In the genomic region with DNA sequence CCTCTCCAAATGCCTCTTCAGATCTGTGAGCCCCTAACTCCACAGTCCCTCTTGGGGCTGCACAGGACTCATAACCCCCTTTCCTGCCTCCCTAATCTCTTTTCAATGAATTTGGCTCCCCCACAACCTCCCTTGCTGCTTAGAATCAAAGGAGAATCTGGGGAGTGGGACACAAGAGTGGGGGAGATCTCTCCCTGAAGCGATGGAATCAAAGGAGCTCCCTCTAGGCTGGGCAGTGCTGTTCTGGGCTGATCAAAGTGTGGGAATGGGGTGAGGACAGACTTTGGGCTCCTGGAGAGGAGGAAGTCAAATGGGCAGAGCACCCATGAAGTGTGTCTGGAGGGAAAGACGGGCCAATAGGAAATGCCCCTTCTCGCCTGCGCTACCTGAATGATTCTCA, we compare ENCODE assay signal across 9 mouse cellular contexts. TPM values are rescaled to one million over a fixed set of nuclear protein-coding genes. Genes with fewer than 3 reads are reported as not detected.
DNase-seq lines count a peak whose midpoint lies in the region; ATAC-seq and TF ChIP-seq lines count a peak whose summit lies in the region.
"Had no signal": no experiment of that assay in that cellular context is flagged by ENCODE, and none has a peak within 500 bp of the region (broad histone marks: within the 10 kb centered on the region; RNA-seq: fewer than 3 reads in every experiment).

No protein-coding gene starts in this region.

- H3K4me2 ChIP-seq in forebrain, embryonic 14.5 days (ENCODE audit: low read length): peak overlapping the region; percentile 93
- peak overlapping the region; percentile 67 for H3K4me2 ChIP-seq in liver, embryonic 11.5 days
- peak overlapping the region; percentile 97 for H3K4me2 ChIP-seq in stomach, embryonic 14.5 days (replicated peaks; ENCODE audit: low read depth, low read length)

- ATAC-seq in forebrain, embryonic 14.5 days: no peak
- ATAC-seq in liver, embryonic 11.5 days (replicated peaks; ENCODE audit: low FRiP score): no peak
- ATAC-seq in stomach, embryonic 14.5 days (ENCODE audit: insufficient number of reproducible peaks, insufficient read depth, low FRiP score, low read depth): no peak

- no peaks in the 10 kb centered on the region for H3K27me3 ChIP-seq in liver, adult 2 months (ENCODE audit: control insufficient read depth, insufficient read depth, low read length)
- H3K27me3 ChIP-seq in forebrain, embryonic 14.5 days (replicated peaks; ENCODE audit: control insufficient read depth, insufficient read depth, low read length): 0 out of 2 replicates have a peak, but pooled peaks cover 2% of the 10 kb centered on the region
- peaks cover 49% of the 10 kb centered on the region for H3K27me3 ChIP-seq in liver, embryonic 11.5 days (replicated peaks; ENCODE audit: control insufficient read depth, insufficient read depth, low read length)
- no peaks in the 10 kb centered on the region for H3K27me3 ChIP-seq in stomach, embryonic 14.5 days (ENCODE audit: control insufficient read depth, insufficient read depth, low read length)

- peak overlapping the region; percentile 88 for H3K9ac ChIP-seq in liver, adult 2 months (ENCODE audit: low read depth, low read length)
- H3K9ac ChIP-seq in forebrain, embryonic 14.5 days (ENCODE audit: low read length): peak overlapping the region; percentile 79; the same call in 1 of the 2 replicates
- peak overlapping the region; percentile 77 for H3K9ac ChIP-seq in liver, embryonic 11.5 days (ENCODE audit: low read depth, low read length)
- peak overlapping the region; percentile 87 for H3K9ac ChIP-seq in stomach, embryonic 14.5 days (replicated peaks; ENCODE audit: low read depth, low read length)

- peak overlapping the region; percentile 76 for H3K4me3 ChIP-seq in liver, adult 2 months (ENCODE audit: insufficient read depth, low read depth, low read length)
- H3K4me3 ChIP-seq in forebrain, embryonic 14.5 days (ENCODE audit: low read depth, low read length): peak overlapping the region; percentile 68
- H3K4me3 ChIP-seq in liver, embryonic 11.5 days (ENCODE audit: low read depth, low read length): peak overlapping the region; percentile 66
- H3K4me3 ChIP-seq in stomach, embryonic 14.5 days (ENCODE audit: low read depth, low read length): peak overlapping the region; percentile 89

- DNase-seq in liver, adult 2 months (ENCODE audit: extremely low read depth, low read depth, low spot score): no peak
- no peak for DNase-seq in liver
- no peak for DNase-seq in forebrain, embryonic 14.5 days (ENCODE audit: low spot score)
- no peak for DNase-seq in liver, embryonic 11.5 days (ENCODE audit: low spot score)
- no peak for DNase-seq in adrenal gland, postnatal 4 days (ENCODE audit: low spot score in 2 of 2)
- no peak for DNase-seq in left cerebral cortex, adult 8-10 months (ENCODE audit: low spot score in 2 of 2)
- DNase-seq in adrenal gland, adult 8-10 months: no peak
- DNase-seq: gastrocnemius, postnatal 36 days had no signal

- TF ChIP-seq POLR2A in liver, adult 2 months (IDR thresholded peaks at IDR 0.05; ENCODE audit: extremely low read depth, insufficient read depth, low read length): no peak

- no peak for TF ChIP-seq CTCF in liver, adult 2 months (IDR thresholded peaks at IDR 0.05; ENCODE audit: low read depth, low read length)

- H3K79me2 ChIP-seq in liver, adult 2 months (ENCODE audit: control insufficient read depth, insufficient read depth, low read length): peaks cover 13% of the 10 kb centered on the region

- WGBS in liver, adult 2 months: 59% methylated on average over 4 of the region's 4 CpGs
- 11% methylated on average over 4 of the region's 4 CpGs for WGBS in forebrain, embryonic 14.5 days
- whole genome bisulfite sequencing in liver, embryonic 11.5 days: 26% methylated on average over 4 of the region's 4 CpGs
- WGBS in stomach, embryonic 14.5 days: 16% methylated on average over 4 of the region's 4 CpGs

- peak overlapping the region; percentile 52 for H3K27ac ChIP-seq in liver, adult 2 months (replicated peaks; ENCODE audit: insufficient read depth, low read depth, low read length)
- H3K27ac ChIP-seq in forebrain, embryonic 14.5 days (ENCODE audit: low read depth, low read length): no peak overlapping the region
- H3K27ac ChIP-seq in liver, embryonic 11.5 days (ENCODE audit: low read depth, low read length): no peak overlapping the region
- H3K27ac ChIP-seq in stomach, embryonic 14.5 days (ENCODE audit: low read length): peak overlapping the region; percentile 98; the same call in 1 of the 2 replicates

- peaks cover 5% of the 10 kb centered on the region; the same call in 1 of the 2 replicates for H3K36me3 ChIP-seq in liver, adult 2 months (ENCODE audit: control insufficient read depth, insufficient read depth, low read length)
- peaks cover 21% of the 10 kb centered on the region for H3K36me3 ChIP-seq in forebrain, embryonic 14.5 days (ENCODE audit: control insufficient read depth, insufficient read depth, low read length)
- peaks cover 15% of the 10 kb centered on the region; the same call in 1 of the 2 replicates for H3K36me3 ChIP-seq in liver, embryonic 11.5 days (ENCODE audit: control insufficient read depth, insufficient read depth, low read length)
- peaks cover 28% of the 10 kb centered on the region for H3K36me3 ChIP-seq in stomach, embryonic 14.5 days (ENCODE audit: control insufficient read depth, insufficient read depth, low read length)

- H3K9me3 ChIP-seq in forebrain, embryonic 14.5 days (replicated peaks; ENCODE audit: control insufficient read depth, low read length): no peaks in the 10 kb centered on the region
- H3K9me3 ChIP-seq in liver, embryonic 11.5 days (ENCODE audit: control insufficient read depth, low read length): no peaks in the 10 kb centered on the region
- no peaks in the 10 kb centered on the region for H3K9me3 ChIP-seq in stomach, embryonic 14.5 days (ENCODE audit: control insufficient read depth, low read depth, low read length)

- peaks cover 7% of the 10 kb centered on the region; the same call in 1 of the 2 replicates for H3K4me1 ChIP-seq in liver, adult 2 months (ENCODE audit: control insufficient read depth, insufficient read depth, low read length)
- H3K4me1 ChIP-seq in forebrain, embryonic 14.5 days (ENCODE audit: control insufficient read depth, insufficient read depth, low read length): peaks cover 16% of the 10 kb centered on the region
- H3K4me1 ChIP-seq in liver, embryonic 11.5 days (replicated peaks; ENCODE audit: control insufficient read depth, insufficient read depth, low read length): peaks cover 13% of the 10 kb centered on the region
- H3K4me1 ChIP-seq in stomach, embryonic 14.5 days (ENCODE audit: control insufficient read depth, insufficient read depth, low read length): peaks cover 26% of the 10 kb centered on the region; the same call in 1 of the 2 replicates

RNA-seq across cellular contexts. Expression of gene Ephb4, which starts 1.5 kb away (rescaled TPM):
- 10.8 and 15.5 TPM in 2 replicates for total RNA-seq in liver, adult 2 months (2014; rRNA removed)
- 14.0 and 14.1 TPM in 2 replicates for polyA plus RNA-seq in liver, adult 2 months (2012; rRNA removed)
- polyA plus RNA-seq in forebrain, embryonic 14.5 days (2014; fragmentation: Nextera tagmentation; extraction: Ambion mirVana): 6.2 and 8.0 TPM in 2 replicates
- 28.2 and 29.9 TPM in 2 replicates for polyA plus RNA-seq in liver, embryonic 11.5 days (2014; fragmentation: Nextera tagmentation; extraction: Ambion mirVana)
- polyA plus RNA-seq in stomach, embryonic 14.5 days (2014; fragmentation: Nextera tagmentation; extraction: Ambion mirVana): 42.0 and 44.6 TPM in 2 replicates
- total RNA-seq in adrenal gland, postnatal 4 days (2021): 10 to 100 TPM; 88.1 to 89.4 TPM
- 1 to 10 TPM; 4.4 to 7.2 (median 5.2) TPM for total RNA-seq in left cerebral cortex, adult 8-10 months (2022)
- 10 to 100 TPM; 51.4 to 70.3 (median 61.1) TPM for total RNA-seq in adrenal gland, adult 8-10 months (2022)

RNA-seq across cellular contexts. Expression of gene Slc12a9, which starts 18.0 kb away (rescaled TPM):
- 4.0 and 4.7 TPM in 2 replicates for total RNA-seq in liver, adult 2 months (2014; rRNA removed)
- 11.9 and 20.3 TPM in 2 replicates for polyA plus RNA-seq in liver, adult 2 months (2012; rRNA removed)
- polyA plus RNA-seq in forebrain, embryonic 14.5 days (2014; fragmentation: Nextera tagmentation; extraction: Ambion mirVana): 6.2 and 9.9 TPM in 2 replicates
- 6.4 and 7.0 TPM in 2 replicates for polyA plus RNA-seq in liver, embryonic 11.5 days (2014; fragmentation: Nextera tagmentation; extraction: Ambion mirVana)
- polyA plus RNA-seq in stomach, embryonic 14.5 days (2014; fragmentation: Nextera tagmentation; extraction: Ambion mirVana): 8.0 and 10.1 TPM in 2 replicates
- 10 to 100 TPM; 16.3 to 19.4 TPM for total RNA-seq in adrenal gland, postnatal 4 days (2021)
- 10 to 100 TPM; 24.4 to 28.0 (median 26.5) TPM for total RNA-seq in left cerebral cortex, adult 8-10 months (2022)
- total RNA-seq in adrenal gland, adult 8-10 months (2022): 10 to 100 TPM; 10.2 to 22.1 (median 16.6) TPM

RNA-seq across cellular contexts. Expression of gene Trip6, which starts 37.2 kb away (rescaled TPM):
- 5.8 and 6.5 TPM in 2 replicates for total RNA-seq in liver, adult 2 months (2014; rRNA removed)
- 14.7 and 25.0 TPM in 2 replicates for polyA plus RNA-seq in liver, adult 2 months (2012; rRNA removed)
- 18.2 and 18.4 TPM in 2 replicates for polyA plus RNA-seq in forebrain, embryonic 14.5 days (2014; fragmentation: Nextera tagmentation; extraction: Ambion mirVana)
- 31.0 and 31.6 TPM in 2 replicates for polyA plus RNA-seq in liver, embryonic 11.5 days (2014; fragmentation: Nextera tagmentation; extraction: Ambion mirVana)
- polyA plus RNA-seq in stomach, embryonic 14.5 days (2014; fragmentation: Nextera tagmentation; extraction: Ambion mirVana): 75.3 and 76.2 TPM in 2 replicates
- total RNA-seq in adrenal gland, postnatal 4 days (2021): 10 to 100 TPM; 60.0 to 61.2 TPM
- 1 to 10 TPM; 3.9 to 7.6 (median 5.1) TPM for total RNA-seq in left cerebral cortex, adult 8-10 months (2022)
- total RNA-seq in adrenal gland, adult 8-10 months (2022): 10 to 100 TPM; 35.7 to 54.9 (median 48.5) TPM

RNA-seq across cellular contexts. Expression of gene Srrt, which starts 43.9 kb away (rescaled TPM):
- 20.7 and 25.2 TPM in 2 replicates for total RNA-seq in liver, adult 2 months (2014; rRNA removed)
- polyA plus RNA-seq in liver, adult 2 months (2012; rRNA removed): 36.2 and 61.5 TPM in 2 replicates
- polyA plus RNA-seq in forebrain, embryonic 14.5 days (2014; fragmentation: Nextera tagmentation; extraction: Ambion mirVana): 78.9 and 95.2 TPM in 2 replicates
- polyA plus RNA-seq in liver, embryonic 11.5 days (2014; fragmentation: Nextera tagmentation; extraction: Ambion mirVana): 165 and 169 TPM in 2 replicates
- polyA plus RNA-seq in stomach, embryonic 14.5 days (2014; fragmentation: Nextera tagmentation; extraction: Ambion mirVana): 111 and 120 TPM in 2 replicates
- total RNA-seq in adrenal gland, postnatal 4 days (2021): 100 to 1,000 TPM; 236 to 269 TPM
- 100 to 1,000 TPM; 164 to 219 (median 188) TPM for total RNA-seq in left cerebral cortex, adult 8-10 months (2022)
- total RNA-seq in adrenal gland, adult 8-10 months (2022): 100 to 1,000 TPM; 145 to 244 (median 187) TPM

RNA-seq across cellular contexts. Expression of gene Ufsp1, which starts 57.0 kb away (rescaled TPM):
- total RNA-seq in liver, adult 2 months (2014; rRNA removed): 1.1 and 1.4 TPM in 2 replicates
- polyA plus RNA-seq in liver, adult 2 months (2012; rRNA removed): 6.3 and 7.9 TPM in 2 replicates
- polyA plus RNA-seq in forebrain, embryonic 14.5 days (2014; fragmentation: Nextera tagmentation; extraction: Ambion mirVana): 9.8 and 10.3 TPM in 2 replicates
- 13.3 and 13.5 TPM in 2 replicates for polyA plus RNA-seq in liver, embryonic 11.5 days (2014; fragmentation: Nextera tagmentation; extraction: Ambion mirVana)
- 8.1 and 8.5 TPM in 2 replicates for polyA plus RNA-seq in stomach, embryonic 14.5 days (2014; fragmentation: Nextera tagmentation; extraction: Ambion mirVana)
- total RNA-seq in adrenal gland, postnatal 4 days (2021): 10 to 100 TPM; 10.6 to 11.0 TPM
- total RNA-seq in left cerebral cortex, adult 8-10 months (2022): 10 to 100 TPM; 14.0 to 16.8 (median 16.1) TPM
- 10 to 100 TPM; 13.0 to 16.4 (median 15.8) TPM for total RNA-seq in adrenal gland, adult 8-10 months (2022)

Comparison
In these comparisons a context has a peak if more than half of its experiments do, and no peak if none do; other contexts are left out.
1. H3K27ac ChIP-seq: peak in liver, adult 2 months (single experiment) and stomach, embryonic 14.5 days (single experiment); none in forebrain, embryonic 14.5 days (single experiment) and liver, embryonic 11.5 days (single experiment).
2. Peak in every context shown above with its lines, with median percentiles within 50 percentile points of each other: H3K4me3 ChIP-seq, H3K9ac ChIP-seq and H3K4me2 ChIP-seq.